Mouse (Mus musculus) lung, adult 10 weeks (tissue): ENCODE measurements around the gene Lalba. TPM values are rescaled to one million over a fixed set of nuclear protein-coding genes. Genes with fewer than 3 reads are reported as not detected.

Experiments used
- polyA plus RNA-seq: library from polyadenylated mRNA; stranded (reverse); fragments of 350-450 nt; fragmentation: Illumina TruSeq; extraction: RNeasy Lipid Tissue Mini Kit (QIAGEN cat#74804); gene quantifications from one replicate; pipeline ENCODE4 v1.2.3, GENCODE M21; 2014; ENCODE audit warnings: low read depth, low replicate concordance; ENCODE audit not compliant: insufficient read depth

Lalba gene
- polyA plus RNA-seq: not detected

DNA sequence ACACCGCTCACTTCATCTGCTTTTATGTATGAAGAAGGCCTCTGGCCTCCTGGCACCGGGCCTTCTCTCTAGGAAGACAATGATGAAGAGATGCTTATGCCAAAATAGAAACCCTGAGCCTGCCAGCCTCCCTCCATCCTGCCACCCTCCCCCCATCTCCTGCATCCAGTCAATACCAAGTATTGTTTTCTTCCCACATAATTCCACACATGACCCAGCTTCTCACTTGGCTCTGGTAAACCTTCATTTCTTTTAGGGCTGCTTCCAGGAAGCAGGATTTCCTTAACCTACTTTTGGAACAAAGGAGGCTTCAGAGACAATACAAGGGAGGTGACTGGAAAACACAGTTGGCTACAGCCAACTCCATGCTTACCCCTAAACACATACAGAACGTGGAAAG lies at the start of gene Lalba:
Gene Lalba (minus strand): TSS at position 21 of the 400 bp plus-strand sequence.

DNA sequence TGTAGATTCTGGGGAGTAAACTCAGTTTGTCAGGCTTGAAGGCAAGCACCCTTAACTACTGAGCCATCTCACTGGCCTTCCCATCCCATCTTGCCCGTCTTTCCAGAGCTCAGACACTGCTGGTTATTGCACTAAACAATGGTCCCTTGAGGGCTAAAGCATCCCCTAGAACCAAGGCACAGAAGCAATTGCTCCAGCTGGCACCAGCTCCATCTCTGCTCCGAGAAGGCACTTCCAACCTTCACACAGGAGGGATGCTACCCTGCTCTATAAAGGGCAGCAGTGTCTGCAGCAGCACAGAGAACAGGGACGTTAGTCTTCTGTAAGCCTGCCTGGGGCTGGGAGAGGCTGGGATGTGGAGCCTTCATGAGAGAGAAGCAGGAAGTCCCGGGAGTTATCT lies 9.6 kb upstream of the Lalba start, which contains the start of gene Olfr279:
Gene Olfr279 (plus strand): TSS at position 301 of the 400 bp plus-strand sequence.

DNA sequence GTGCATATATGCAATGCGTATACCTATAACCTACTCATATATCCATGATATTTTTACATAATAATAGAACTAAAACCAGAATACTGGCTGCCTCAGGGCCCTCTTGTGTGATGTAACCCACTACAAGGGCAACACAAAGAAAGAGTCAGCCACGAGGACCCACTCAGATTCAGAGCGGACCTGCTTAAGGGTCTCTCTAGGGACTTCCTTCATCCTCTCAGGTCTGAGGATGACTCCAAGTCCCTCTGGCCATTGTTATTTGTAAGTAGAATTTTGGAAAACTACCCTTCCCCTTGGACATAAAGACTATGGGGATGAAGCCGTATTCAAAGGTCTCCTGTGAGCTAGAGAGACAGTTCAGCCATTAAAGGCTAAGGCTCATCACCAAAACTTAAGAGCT lies 12.9 kb downstream of the Lalba start, which contains the start of gene OR5BS1P:
Gene OR5BS1P (plus strand): TSS at position 301 of the 400 bp plus-strand sequence.

DNA sequence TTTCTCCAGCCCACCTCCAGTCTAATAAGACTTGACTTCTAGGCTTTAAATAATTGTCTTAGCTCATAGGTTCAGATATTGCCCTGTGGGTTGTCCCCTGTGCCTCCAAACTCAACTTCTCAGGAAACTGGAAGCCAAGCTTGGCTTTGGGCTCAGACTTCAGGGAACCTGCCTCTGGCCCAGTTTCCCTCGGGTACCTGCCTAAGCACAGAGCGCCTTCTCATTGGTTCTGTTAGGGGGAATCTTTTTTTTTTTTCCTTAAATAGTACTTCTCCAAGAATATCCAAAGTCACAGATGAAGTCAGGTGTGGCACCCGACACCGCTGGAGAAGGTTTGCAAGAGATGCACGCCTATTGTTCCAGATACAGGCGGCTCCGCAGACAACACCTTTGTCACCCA lies 30.2 kb downstream of the Lalba start, which contains the start of gene Olfr281:
Gene Olfr281 (plus strand): TSS at position 301 of the 400 bp plus-strand sequence.

DNA sequence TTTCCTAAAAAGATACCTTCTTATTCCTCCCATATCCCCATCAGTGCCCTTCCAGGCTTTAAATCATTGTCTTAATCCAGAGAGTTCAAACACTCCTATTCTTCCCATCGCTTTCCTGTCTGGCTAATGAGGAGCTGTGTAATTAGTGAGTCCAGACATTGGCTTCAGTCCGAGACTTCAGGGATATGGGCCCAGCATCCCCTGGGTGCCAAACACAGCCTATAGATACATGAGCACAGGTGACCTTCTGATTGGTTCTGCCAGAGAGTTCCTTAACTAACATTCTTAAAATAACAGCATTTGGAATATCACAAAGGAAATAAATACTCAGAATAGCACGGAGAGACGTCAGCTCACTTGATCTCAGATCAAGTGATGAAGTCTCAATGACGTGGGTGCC lies 51.6 kb downstream of the Lalba start, which contains the start of gene Olfr282:
Gene Olfr282 (plus strand): TSS at position 301 of the 400 bp plus-strand sequence.

Other genes starting within 250 kb of the Lalba start
- gene Olfr286, start 248.3 kb downstream of the Lalba start, polyA plus RNA-seq: not detected
- not detected for gene H1fnt, start 225.4 kb downstream of the Lalba start, polyA plus RNA-seq
- gene Zfp641, start 186.6 kb downstream of the Lalba start, polyA plus RNA-seq: 6.0 TPM
- gene Olfr285, start 165.4 kb downstream of the Lalba start, polyA plus RNA-seq: not detected
- not detected for gene Olfr284, start 141.7 kb downstream of the Lalba start, polyA plus RNA-seq
- not detected for gene Olfr283, start 101.8 kb downstream of the Lalba start, polyA plus RNA-seq
- gene Olfr282, start 51.5 kb downstream of the Lalba start, polyA plus RNA-seq: not detected
- gene Olfr281, start 30.1 kb downstream of the Lalba start, polyA plus RNA-seq: not detected
- not detected for gene OR5BS1P, start 12.8 kb downstream of the Lalba start, polyA plus RNA-seq
- not detected for gene Olfr279, start 9.7 kb upstream of the Lalba start, polyA plus RNA-seq
- gene Kansl2, start 51.5 kb upstream of the Lalba start, polyA plus RNA-seq: 30.1 TPM
- gene Ccnt1, start 88.2 kb upstream of the Lalba start, polyA plus RNA-seq: 16.8 TPM
- gene 4930415O20Rik, start 88.3 kb upstream of the Lalba start, polyA plus RNA-seq: 0.54 TPM
- gene Adcy6, start 127.4 kb upstream of the Lalba start, polyA plus RNA-seq: 17.4 TPM
- gene Cacnb3, start 148.1 kb upstream of the Lalba start, polyA plus RNA-seq: 9.1 TPM
- gene Ddx23, start 180.2 kb upstream of the Lalba start, polyA plus RNA-seq: 30.9 TPM
- 7.5 TPM for gene Rnd1, start 194.7 kb upstream of the Lalba start, polyA plus RNA-seq
- 5.9 TPM for gene Ccdc65, start 225.5 kb upstream of the Lalba start, polyA plus RNA-seq
- 13.6 TPM for gene Fkbp11, start 245.5 kb upstream of the Lalba start, polyA plus RNA-seq